ENCODE assay signal across 9 mouse cellular contexts in genomic region chr2:90941744-90942143, GRCm38 (mm10). TPM values are rescaled to one million over a fixed set of nuclear protein-coding genes. Genes with fewer than 3 reads are reported as not detected.
DNase-seq lines count a peak whose midpoint lies in the region; ATAC-seq and TF ChIP-seq lines count a peak whose summit lies in the region.
"Had no signal": no experiment of that assay in that cellular context is flagged by ENCODE, and none has a peak within 500 bp of the region (broad histone marks: within the 10 kb centered on the region; RNA-seq: fewer than 3 reads in every experiment).

No protein-coding gene starts in this region.

- 44% methylated on average over 2 of the region's 2 CpGs for WGBS in lung, embryonic 14.5 days
- WGBS in forebrain, embryonic 12.5 days = 46% methylated on average over 2 of the region's 2 CpGs
- 39% methylated on average over 2 of the region's 2 CpGs for WGBS in limb, embryonic 13.5 days

- no peaks in the 10 kb centered on the region for H3K36me3 ChIP-seq in lung, embryonic 14.5 days (ENCODE audit: insufficient read depth)
- no peaks in the 10 kb centered on the region for H3K36me3 ChIP-seq in forebrain, embryonic 12.5 days (replicated peaks)
- no peaks in the 10 kb centered on the region for H3K36me3 ChIP-seq in limb, embryonic 13.5 days

- no peaks in the 10 kb centered on the region for H3K9me3 ChIP-seq in lung, embryonic 14.5 days (ENCODE audit: low read depth, low read length)
- H3K9me3 ChIP-seq in forebrain, embryonic 12.5 days = no peaks in the 10 kb centered on the region
- no peaks in the 10 kb centered on the region for H3K9me3 ChIP-seq in limb, embryonic 13.5 days

- DNase-seq in lung, embryonic 14.5 days = no peak
- no peak for DNase-seq in lung, postnatal 14 days
- peak; percentile 16 for DNase-seq in skeletal muscle tissue, adult 2 months (ENCODE audit: low read depth, low spot score)
- no peak for DNase-seq in adrenal gland, postnatal 14 days
- DNase-seq in cerebellum, adult 8-10 months = no peak
- no peak for DNase-seq in B cell, adult 2 months
- DNase-seq: thymus, postnatal 4 days had no signal

- TF ChIP-seq CTCF in lung, embryonic 14.5 days (IDR thresholded peaks at IDR 0.05; ENCODE audit: low read depth) = no peak

- H3K27me3 ChIP-seq in lung, embryonic 14.5 days (ENCODE audit: insufficient read depth, low read length) = no peaks in the 10 kb centered on the region
- no peaks in the 10 kb centered on the region for H3K27me3 ChIP-seq in forebrain, embryonic 12.5 days
- no peaks in the 10 kb centered on the region for H3K27me3 ChIP-seq in limb, embryonic 13.5 days

- peak overlapping the region; percentile 75 for H3K4me2 ChIP-seq in lung, embryonic 14.5 days
- H3K4me2 ChIP-seq in forebrain, embryonic 12.5 days = peak overlapping the region; percentile 75
- H3K4me2 ChIP-seq in limb, embryonic 13.5 days (replicated peaks) = peak overlapping the region; percentile 79

- H3K4me1 ChIP-seq in lung, embryonic 14.5 days (ENCODE audit: insufficient read depth) = peaks cover 16% of the 10 kb centered on the region
- peaks cover 28% of the 10 kb centered on the region for H3K4me1 ChIP-seq in forebrain, embryonic 12.5 days
- peaks cover 26% of the 10 kb centered on the region for H3K4me1 ChIP-seq in limb, embryonic 13.5 days

- ATAC-seq in lung, embryonic 14.5 days (ENCODE audit: insufficient read depth) = no peak
- ATAC-seq in forebrain, embryonic 12.5 days (ENCODE audit: low FRiP score) = no peak
- ATAC-seq in limb, embryonic 13.5 days (ENCODE audit: low FRiP score, low read depth) = no peak

- H3K27ac ChIP-seq in lung, embryonic 14.5 days (ENCODE audit: low read depth) = no peak overlapping the region
- H3K27ac ChIP-seq in forebrain, embryonic 12.5 days = no peak overlapping the region
- no peak overlapping the region for H3K27ac ChIP-seq in limb, embryonic 13.5 days

- H3K9ac ChIP-seq in lung, embryonic 14.5 days = peak overlapping the region; percentile 93; the same call in 1 of the 2 replicates
- no peak overlapping the region for H3K9ac ChIP-seq in forebrain, embryonic 12.5 days
- H3K9ac ChIP-seq in limb, embryonic 13.5 days = no peak overlapping the region

- peak overlapping the region; percentile 99 for H3K4me3 ChIP-seq in lung, embryonic 14.5 days (ENCODE audit: low read depth, low read length)
- H3K4me3 ChIP-seq in forebrain, embryonic 12.5 days (replicated peaks) = peak overlapping the region; percentile 98
- H3K4me3 ChIP-seq in limb, embryonic 13.5 days = peak overlapping the region; percentile 94

RNA-seq across cellular contexts. Expression of gene Celf1, which starts 1.6 kb away (rescaled TPM):
- polyA plus RNA-seq in lung, embryonic 14.5 days (2014; fragmentation: Nextera tagmentation; extraction: Ambion mirVana) = 65.0 and 68.0 TPM in 2 replicates
- 172 and 183 TPM in 2 replicates for polyA plus RNA-seq in forebrain, embryonic 12.5 days (2016; fragmentation: Nextera tagmentation; extraction: Ambion mirVana)
- 80.3 and 89.7 TPM in 2 replicates for polyA plus RNA-seq in limb, embryonic 13.5 days (2015; fragmentation: Nextera tagmentation; extraction: Ambion mirVana)
- total RNA-seq in adrenal gland, postnatal 14 days (2021) = 89.9 and 97.9 TPM in 2 replicates

RNA-seq across cellular contexts. Expression of gene Ndufs3, which starts 37.1 kb away (rescaled TPM):
- polyA plus RNA-seq in lung, embryonic 14.5 days (2014; fragmentation: Nextera tagmentation; extraction: Ambion mirVana) = 186 and 198 TPM in 2 replicates
- 188 and 192 TPM in 2 replicates for polyA plus RNA-seq in forebrain, embryonic 12.5 days (2016; fragmentation: Nextera tagmentation; extraction: Ambion mirVana)
- polyA plus RNA-seq in limb, embryonic 13.5 days (2015; fragmentation: Nextera tagmentation; extraction: Ambion mirVana) = 215 and 224 TPM in 2 replicates
- total RNA-seq in adrenal gland, postnatal 14 days (2021) = 551 and 591 TPM in 2 replicates

RNA-seq across cellular contexts. Expression of gene Kbtbd4, which starts 37.2 kb away (rescaled TPM):
- 28.7 and 32.5 TPM in 2 replicates for polyA plus RNA-seq in lung, embryonic 14.5 days (2014; fragmentation: Nextera tagmentation; extraction: Ambion mirVana)
- polyA plus RNA-seq in forebrain, embryonic 12.5 days (2016; fragmentation: Nextera tagmentation; extraction: Ambion mirVana) = 59.1 and 61.2 TPM in 2 replicates
- 46.0 and 49.2 TPM in 2 replicates for polyA plus RNA-seq in limb, embryonic 13.5 days (2015; fragmentation: Nextera tagmentation; extraction: Ambion mirVana)
- 26.5 and 29.4 TPM in 2 replicates for total RNA-seq in adrenal gland, postnatal 14 days (2021)

RNA-seq across cellular contexts. Expression of gene C1qtnf4, which starts 56.1 kb away (rescaled TPM):
- polyA plus RNA-seq in lung, embryonic 14.5 days (2014; fragmentation: Nextera tagmentation; extraction: Ambion mirVana) = 3.1 and 3.6 TPM in 2 replicates
- polyA plus RNA-seq in forebrain, embryonic 12.5 days (2016; fragmentation: Nextera tagmentation; extraction: Ambion mirVana) = 15.9 and 28.0 TPM in 2 replicates
- 26.8 and 27.0 TPM in 2 replicates for polyA plus RNA-seq in limb, embryonic 13.5 days (2015; fragmentation: Nextera tagmentation; extraction: Ambion mirVana)
- 2.3 and 2.8 TPM in 2 replicates for total RNA-seq in adrenal gland, postnatal 14 days (2021)
